Mouse (Mus musculus): Measurements from ENCODE around the gene Twist1.

Twist1 gene

DNA sequence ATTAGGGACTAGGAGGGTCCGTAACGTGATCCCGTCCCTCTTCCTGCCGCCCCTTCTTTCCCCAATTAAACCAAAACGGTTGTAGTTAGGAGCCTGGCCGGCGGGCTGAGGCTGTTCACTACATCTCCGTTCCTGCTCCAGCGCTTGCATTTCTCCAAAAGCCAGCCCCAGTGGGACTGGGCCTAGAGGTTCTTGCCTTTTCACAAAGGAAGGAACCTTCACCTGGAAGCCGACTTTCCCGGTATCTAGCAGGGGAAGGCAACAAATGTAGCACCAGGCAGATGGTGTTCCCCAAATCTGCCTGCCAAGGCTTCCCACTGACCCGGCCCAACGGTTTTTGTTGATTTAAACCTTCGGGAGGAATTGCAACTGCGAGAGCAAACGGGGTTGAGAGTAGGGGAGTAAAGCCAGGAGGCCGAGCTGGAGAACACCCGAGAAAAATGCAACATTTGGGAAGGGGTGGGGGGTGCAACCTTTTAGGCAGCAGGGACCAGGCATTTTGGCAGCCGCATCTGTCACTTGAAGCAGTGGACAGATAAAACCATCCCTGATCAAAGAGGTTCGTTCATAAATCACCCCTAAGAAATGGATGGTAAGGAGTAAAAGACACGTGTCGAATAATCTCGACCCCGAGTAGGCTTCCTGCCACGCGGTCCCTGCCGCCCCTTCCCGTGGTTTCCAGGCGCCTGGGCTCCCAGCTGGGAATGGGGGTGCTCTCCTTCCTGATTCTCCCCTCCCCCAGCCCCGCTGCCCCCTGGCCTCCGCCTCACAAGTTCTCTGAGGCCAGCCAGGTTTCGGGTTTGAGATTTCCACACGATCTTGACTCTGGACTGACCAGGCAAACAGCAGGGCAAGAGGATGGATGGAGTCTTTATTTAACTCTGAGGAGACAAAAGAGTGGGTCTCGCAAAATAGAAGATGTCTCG, 9.3 kb downstream of the Twist1 start:
- peak; percentile 33 to 63 for DNase-seq

DNA sequence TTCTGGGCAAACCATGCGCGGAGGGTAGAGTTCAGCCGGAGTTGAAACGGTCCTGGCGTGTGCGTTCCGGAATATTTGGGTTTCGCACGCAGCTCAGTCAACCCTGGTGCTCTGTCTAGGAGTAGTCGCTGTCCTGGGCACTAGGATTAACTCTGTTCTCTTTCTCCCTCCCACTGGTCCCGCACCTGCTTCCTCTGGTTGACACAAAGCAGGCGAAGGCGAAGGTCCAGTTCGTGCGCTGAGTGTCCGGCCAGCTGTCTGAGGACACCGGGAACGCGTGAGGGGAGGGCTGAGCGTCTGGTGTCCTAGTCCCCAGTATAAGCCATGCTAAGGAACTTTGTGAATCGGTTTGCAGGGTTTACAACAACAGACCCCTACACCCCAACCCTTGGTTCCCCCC, 10.0 kb downstream of the Twist1 start:
- DNase-seq = peak; percentile 33

DNA sequence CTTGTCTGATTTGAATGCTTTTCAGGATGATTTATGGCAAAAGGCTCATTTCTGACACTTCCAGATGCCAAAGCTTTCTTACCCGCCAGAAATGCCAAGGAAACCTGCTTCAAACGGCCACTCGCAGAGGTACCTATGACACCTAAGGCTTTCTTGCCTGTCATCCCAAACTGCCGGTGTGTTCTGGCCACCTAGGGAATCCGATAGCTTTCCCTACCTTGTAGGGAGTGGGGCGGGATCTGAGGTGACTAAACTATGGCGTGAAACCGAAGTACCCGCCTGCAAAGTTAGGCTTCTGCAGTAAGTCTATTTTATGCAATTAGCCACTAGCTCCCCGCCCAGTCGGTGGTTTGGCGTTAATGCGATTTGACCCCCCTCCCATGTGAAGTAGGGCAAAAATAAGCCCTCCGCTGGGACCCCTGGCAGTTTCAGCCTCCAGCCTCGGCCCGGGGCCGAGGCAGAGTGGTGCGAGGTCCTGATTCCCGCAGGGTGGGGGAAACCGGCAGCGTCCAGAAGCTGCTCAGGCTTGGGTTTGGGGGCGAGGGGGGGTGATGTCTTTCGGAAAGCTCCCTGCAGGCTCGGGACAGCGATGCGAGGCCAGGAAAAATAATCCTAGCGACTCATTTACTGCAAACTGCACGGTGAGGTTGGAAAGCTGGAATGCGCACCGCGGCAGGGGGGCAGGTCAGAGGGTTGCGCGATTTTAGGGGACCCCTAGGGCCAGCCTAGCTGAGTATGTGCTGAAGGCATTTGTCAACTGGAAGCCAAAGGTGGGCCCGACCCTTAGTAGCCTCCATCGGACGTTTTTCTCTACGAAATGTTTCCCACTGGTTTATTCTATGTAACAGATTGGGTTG, 10.8 kb downstream of the Twist1 start:
- DNase-seq = peak in 1 of 2 experiments; percentile 11

DNA sequence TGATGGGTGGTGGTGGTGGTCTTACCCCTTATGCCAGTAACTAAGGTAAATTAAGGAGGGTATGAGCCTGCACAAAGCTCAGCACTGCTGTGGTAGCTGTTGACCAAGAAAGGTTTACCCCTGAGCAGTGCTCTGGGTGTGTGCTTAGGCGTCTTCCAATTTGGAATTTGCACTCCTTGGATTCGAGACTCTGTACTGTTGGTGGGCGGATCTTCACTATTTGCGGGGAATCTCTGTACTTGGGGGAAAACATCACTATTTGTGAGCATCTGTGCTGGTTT, 11.4 kb downstream of the Twist1 start:
- DNase-seq = no peak

DNA sequence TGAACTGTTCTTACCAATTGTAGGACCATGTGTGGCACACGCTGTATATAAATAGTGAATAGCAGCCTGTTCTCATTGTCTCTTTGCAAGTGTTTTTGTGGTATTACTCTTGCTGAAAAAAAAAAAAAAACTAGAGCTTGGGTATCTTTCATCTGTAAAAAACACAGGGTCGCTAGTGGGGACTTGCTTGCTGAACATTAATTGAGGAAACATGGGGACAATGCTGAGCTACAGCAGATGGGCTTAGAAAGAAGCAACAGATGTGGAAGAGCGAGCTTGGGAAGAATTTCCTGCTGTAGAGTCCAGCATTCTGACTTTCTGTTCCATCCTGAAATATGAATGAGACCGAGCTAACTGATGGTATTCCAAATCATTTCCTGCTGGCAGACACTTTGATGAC, 22.7 kb downstream of the Twist1 start:
- no peak for DNase-seq

DNA sequence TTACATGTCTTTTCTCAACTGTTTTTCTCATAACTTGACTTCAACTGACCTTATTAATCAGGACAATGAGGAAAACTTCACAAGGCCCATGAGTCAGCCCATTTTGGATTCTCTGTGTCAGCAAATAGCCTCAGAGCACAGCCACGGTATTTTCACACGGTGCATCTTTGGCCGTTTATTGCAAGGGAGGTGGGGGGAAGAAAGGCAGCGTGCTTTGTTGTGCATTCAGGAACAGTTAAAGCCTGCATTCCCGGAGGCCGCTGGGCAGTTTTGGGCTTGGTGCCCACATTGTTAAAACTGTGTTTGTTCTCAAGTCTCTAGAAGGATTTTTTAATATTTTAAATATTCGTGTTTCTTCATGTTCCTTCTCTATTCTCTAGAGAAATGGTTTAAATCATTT, 24.0 kb downstream of the Twist1 start:
- DNase-seq = no peak

DNA sequence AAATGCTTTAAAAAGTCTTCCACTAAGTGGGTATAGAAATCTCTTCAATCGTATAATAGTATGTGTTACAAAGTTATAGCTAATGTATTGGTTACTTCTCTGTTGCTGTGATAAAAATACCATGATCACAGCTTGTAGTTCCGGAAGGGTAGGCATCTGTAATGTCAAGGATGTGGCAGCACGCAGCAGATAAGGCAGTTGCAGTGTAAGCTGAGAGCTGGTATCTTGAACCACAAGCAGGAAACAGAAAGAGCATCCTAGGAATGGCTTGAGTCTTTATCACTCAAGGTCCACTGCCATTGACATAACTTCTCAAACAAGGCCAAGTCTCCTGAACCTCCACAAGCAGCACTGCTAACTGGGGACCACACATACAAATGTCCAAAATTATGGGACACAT, 35.7 kb downstream of the Twist1 start:
- DNase-seq = no peak
